Mouse (Mus musculus) kidney, postnatal 25 days (tissue): ENCODE results near the gene Vmn1r204.
"Not testable (repeated sequence)": the region's sequence is repeated elsewhere in the genome, so short reads cannot be mapped to it uniquely, and the experiment has no call there.

ENCODE experiments used
- DNase-seq, 2 experiments: peaks; one replicate each; pipeline ENCODE4 v3.0.0; 2021; ENCODE audit warnings: mixed read lengths in 2 of 2

Vmn1r204 gene

DNA sequence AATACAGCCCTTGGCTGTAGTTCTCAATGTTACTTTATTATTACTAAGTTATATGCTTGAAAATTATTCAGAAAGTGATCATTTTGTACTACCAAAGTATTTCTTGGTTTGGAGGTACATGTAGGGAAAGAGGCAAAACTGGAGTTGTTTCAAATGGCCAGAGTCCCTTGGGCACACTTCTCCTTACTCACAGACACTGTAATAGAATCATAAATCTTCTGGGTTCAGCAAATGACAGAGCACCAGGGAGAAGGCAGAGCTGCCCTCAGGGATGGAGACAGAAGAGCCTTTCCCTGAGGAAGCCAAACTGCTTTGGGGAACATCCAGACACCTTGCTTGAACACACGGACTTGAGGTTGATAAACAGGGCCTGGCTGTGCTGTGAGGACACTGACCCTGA, at the start of gene Vmn1r204:
Gene Vmn1r204 (plus strand): TSS at position 301 of the 400 bp plus-strand sequence.
- not testable (repeated sequence) for DNase-seq

DNA sequence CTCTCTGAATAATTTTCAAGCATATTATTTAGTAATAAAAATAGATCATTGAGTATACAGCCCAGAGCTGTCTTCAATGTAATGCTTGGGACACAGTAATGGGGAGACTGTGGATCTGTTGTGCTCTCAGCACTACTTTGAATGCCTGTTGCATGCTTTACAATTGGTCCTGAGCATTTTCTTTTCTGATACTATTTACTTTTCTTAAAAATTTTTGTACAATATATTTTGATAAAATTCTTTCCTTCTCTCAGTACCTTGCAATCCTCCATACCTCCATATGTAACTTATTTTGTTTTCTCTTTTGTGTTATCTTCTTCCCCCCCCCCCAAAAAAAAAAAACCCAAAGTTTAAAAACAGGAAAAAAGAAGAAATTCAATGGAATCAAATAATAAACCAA, 47.7 kb upstream of the Vmn1r204 start, which contains the start of gene Vmn1r202:
Gene Vmn1r202 (minus strand): TSS at position 101 of the 400 bp plus-strand sequence.
- no peak for DNase-seq

DNA sequence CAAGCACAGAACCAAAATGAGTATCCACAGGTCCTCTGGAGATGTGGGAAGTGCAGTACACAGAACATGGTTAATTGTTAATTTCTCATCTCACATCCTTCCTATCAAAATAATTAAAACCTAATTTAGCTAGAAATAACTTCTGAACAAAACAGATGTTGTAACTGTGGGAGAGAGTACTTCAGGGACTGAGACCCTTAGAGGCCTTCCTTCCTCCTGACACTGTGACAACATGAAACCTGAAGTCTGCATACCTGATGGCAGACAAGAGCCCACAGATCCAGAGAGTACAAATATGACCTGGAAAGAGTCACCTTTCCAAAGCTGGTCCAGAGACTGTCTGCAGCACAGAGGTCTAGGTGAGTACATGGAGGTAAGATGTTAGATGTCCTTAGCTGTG, 35.2 kb upstream of the Vmn1r204 start, which contains the start of gene Vmn1r203:
Gene Vmn1r203 (plus strand): TSS at position 301 of the 400 bp plus-strand sequence.
- no peak for DNase-seq

DNA sequence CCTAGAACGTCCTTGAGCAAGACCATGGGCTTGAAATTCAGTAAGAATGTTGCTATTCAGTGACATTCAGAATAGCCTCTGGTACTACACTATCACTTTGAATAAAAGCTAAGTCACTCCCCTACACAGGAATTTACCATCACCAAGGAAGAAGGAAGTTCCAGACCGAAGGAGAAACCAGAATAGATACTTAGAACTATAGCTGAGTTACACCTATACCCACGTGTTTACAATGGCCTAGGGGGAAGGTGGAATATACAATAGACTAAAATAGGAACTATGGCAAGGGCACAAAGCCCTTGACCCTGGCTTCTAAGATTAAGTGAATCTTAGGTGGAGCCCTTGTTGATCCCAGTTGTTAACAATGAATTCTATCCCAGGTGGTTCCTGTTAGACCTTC, 21.9 kb downstream of the Vmn1r204 start:
- not testable (repeated sequence) for DNase-seq

DNA sequence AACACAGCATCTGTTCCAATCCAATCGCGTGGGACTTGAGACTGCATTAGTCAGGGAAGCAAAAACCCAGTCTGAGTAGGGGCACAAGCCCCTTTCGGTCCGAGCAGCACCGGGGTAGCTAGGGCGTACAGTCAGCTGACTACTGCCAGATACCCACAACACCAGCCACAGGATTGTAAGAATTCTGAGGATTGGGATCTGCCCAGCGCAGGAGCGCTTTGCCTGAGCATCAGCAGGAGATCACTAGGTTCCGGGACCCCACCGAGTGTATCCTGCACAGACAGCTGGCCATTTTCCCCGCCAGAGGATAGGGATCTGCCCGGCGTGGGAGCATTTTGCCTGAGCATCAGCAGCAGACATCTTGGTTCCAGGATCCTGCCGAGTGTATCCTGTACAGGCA, 30.3 kb downstream of the Vmn1r204 start:
- DNase-seq = not testable (repeated sequence)

DNA sequence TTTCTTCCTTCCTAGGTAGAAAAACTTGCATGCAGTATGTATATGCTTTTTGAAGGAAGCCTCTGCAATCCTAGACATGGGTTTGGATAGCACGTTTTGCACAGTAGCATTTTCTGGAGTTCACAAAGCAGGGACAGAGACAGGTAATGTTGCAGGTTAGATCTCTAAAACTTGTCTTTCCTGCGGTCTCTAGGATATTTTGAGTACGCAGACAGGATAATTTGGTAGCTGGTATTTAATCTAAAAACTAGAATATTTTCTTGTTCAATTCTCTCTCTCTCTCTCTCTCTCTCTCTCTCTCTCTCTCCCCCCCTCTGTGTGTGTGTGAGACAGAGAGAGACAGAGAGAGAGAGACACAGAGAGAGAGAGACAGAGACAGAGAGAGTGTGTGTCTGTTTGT, 39.9 kb downstream of the Vmn1r204 start, which contains the start of gene Vmn1r205:
Gene Vmn1r205 (minus strand): TSS at position 101 of the 400 bp plus-strand sequence.
- DNase-seq = no peak
